Mouse (Mus musculus): ENCODE data around the gene Tubgcp2. TPM values are rescaled to one million over a fixed set of nuclear protein-coding genes. Genes with fewer than 3 reads are reported as not detected.

The Tubgcp2 gene
- polyA plus RNA-seq, 2 experiments: 19.3 to 21.6 TPM

GRCm38 (mm10) chr7:140033386-140033785 is 3.1 kb downstream of the Tubgcp2 start:
- TF ChIP-seq EP300 (IDR thresholded peaks at IDR 0.05; ENCODE audit: low read depth) (no peak), CTCF (IDR thresholded peaks at IDR 0.05; ENCODE audit: low read depth) (no peak)
- Histone ChIP-seq H3K27me3 (ENCODE audit: control insufficient read depth, insufficient read depth, low read length) (no peaks in the 10 kb centered on the region), H3K27ac (no peak overlapping the region), H3K9ac (replicated peaks) (no peak overlapping the region), H3K4me2 (ENCODE audit: low read depth) (no peak overlapping the region), H3K4me3 (ENCODE audit: insufficient read depth in 1 of 2, low read depth in 2 of 2, low read length in 2 of 2) (no peak overlapping the region), H3K4me1 (replicated peaks; ENCODE audit: control insufficient read depth in 2 of 2, insufficient read depth in 2 of 2, low read length in 1 of 2) (peaks cover 3 to 10% of the 10 kb centered on the region in 2 experiments; a peak in 3 of 4 replicates), H3K9me3 (ENCODE audit: control insufficient read depth, low read length) (no peaks in the 10 kb centered on the region), H3K36me3 (replicated peaks; ENCODE audit: control insufficient read depth, insufficient read depth, low read depth) (peaks cover 51% of the 10 kb centered on the region)
- DNase-seq (ENCODE audit: low read depth in 3 of 3, low spot score in 3 of 3) (no peak), ATAC-seq (ENCODE audit: insufficient read depth) (no peak)
- WGBS (ENCODE audit: insufficient replicate concordance): 94% methylated on average over 9 of the region's 9 CpGs

GRCm38 (mm10) chr7:140032366-140032765 is 4.1 kb downstream of the Tubgcp2 start:
- DNase-seq (ENCODE audit: low read depth in 3 of 3, low spot score in 3 of 3): no peak
- TF ChIP-seq EP300 (IDR thresholded peaks at IDR 0.05; ENCODE audit: low read depth): no peak
- TF ChIP-seq CTCF (IDR thresholded peaks at IDR 0.05; ENCODE audit: low read depth): no peak
- H3K4me2 ChIP-seq (ENCODE audit: low read depth): no peak overlapping the region
- 94% methylated on average over 10 of the region's 10 CpGs for WGBS (ENCODE audit: insufficient replicate concordance)
- H3K9me3 ChIP-seq (ENCODE audit: control insufficient read depth, low read length): peaks cover 3% of the 10 kb centered on the region; the same call in 1 of the 2 replicates
- H3K4me1 ChIP-seq (replicated peaks; ENCODE audit: control insufficient read depth in 2 of 2, insufficient read depth in 2 of 2, low read length in 1 of 2): peaks cover 3 to 10% of the 10 kb centered on the region in 2 experiments; a peak in 3 of 4 replicates
- no peak for ATAC-seq (ENCODE audit: insufficient read depth)
- H3K4me3 ChIP-seq (ENCODE audit: insufficient read depth in 1 of 2, low read depth in 2 of 2, low read length in 2 of 2): no peak overlapping the region
- H3K27me3 ChIP-seq (ENCODE audit: control insufficient read depth, insufficient read depth, low read length): no peaks in the 10 kb centered on the region
- H3K9ac ChIP-seq (replicated peaks): no peak overlapping the region
- H3K27ac ChIP-seq: no peak overlapping the region
- H3K36me3 ChIP-seq (replicated peaks; ENCODE audit: control insufficient read depth, insufficient read depth, low read depth): peaks cover 55% of the 10 kb centered on the region

GRCm38 (mm10) chr7:140031771-140032170 is 4.7 kb downstream of the Tubgcp2 start:
- Histone ChIP-seq H3K27ac (no peak overlapping the region), H3K4me1 (replicated peaks; ENCODE audit: control insufficient read depth in 2 of 2, insufficient read depth in 2 of 2, low read length in 1 of 2) (peaks cover 3 to 5% of the 10 kb centered on the region in 2 experiments; a peak in 3 of 4 replicates), H3K9me3 (ENCODE audit: control insufficient read depth, low read length) (peaks cover 3% of the 10 kb centered on the region; the same call in 1 of the 2 replicates), H3K36me3 (replicated peaks; ENCODE audit: control insufficient read depth, insufficient read depth, low read depth) (peaks cover 55% of the 10 kb centered on the region), H3K4me2 (ENCODE audit: low read depth) (no peak overlapping the region), H3K9ac (replicated peaks) (no peak overlapping the region), H3K27me3 (ENCODE audit: control insufficient read depth, insufficient read depth, low read length) (no peaks in the 10 kb centered on the region), H3K4me3 (ENCODE audit: insufficient read depth in 1 of 2, low read depth in 2 of 2, low read length in 2 of 2) (no peak overlapping the region)
- DNase-seq (ENCODE audit: low read depth in 3 of 3, low spot score in 3 of 3): no peak
- TF ChIP-seq EP300 (IDR thresholded peaks at IDR 0.05; ENCODE audit: low read depth) (no peak), CTCF (IDR thresholded peaks at IDR 0.05; ENCODE audit: low read depth) (no peak)
- 86% methylated on average over 12 of the region's 12 CpGs for WGBS (ENCODE audit: insufficient replicate concordance)
- no peak for ATAC-seq (ENCODE audit: insufficient read depth)

GRCm38 (mm10) chr7:140011336-140011735 is 25.1 kb downstream of the Tubgcp2 start:
- H3K4me2 ChIP-seq (ENCODE audit: low read depth): no peak overlapping the region
- H3K4me1 ChIP-seq (replicated peaks; ENCODE audit: control insufficient read depth in 2 of 2, insufficient read depth in 2 of 2, low read length in 1 of 2): no peaks in the 10 kb centered on the region
- no peaks in the 10 kb centered on the region for H3K27me3 ChIP-seq (ENCODE audit: control insufficient read depth, insufficient read depth, low read length)
- no peaks in the 10 kb centered on the region for H3K9me3 ChIP-seq (ENCODE audit: control insufficient read depth, low read length)
- ATAC-seq (ENCODE audit: insufficient read depth): no peak
- no peak for TF ChIP-seq EP300 (IDR thresholded peaks at IDR 0.05; ENCODE audit: low read depth)
- no peak for TF ChIP-seq CTCF (IDR thresholded peaks at IDR 0.05; ENCODE audit: low read depth)
- no peak overlapping the region for H3K27ac ChIP-seq
- DNase-seq (ENCODE audit: low read depth in 3 of 3, low spot score in 3 of 3): no peak
- WGBS (ENCODE audit: insufficient replicate concordance): 90% methylated on average over 17 of the region's 17 CpGs
- no peak overlapping the region for H3K4me3 ChIP-seq (ENCODE audit: insufficient read depth in 1 of 2, low read depth in 2 of 2, low read length in 2 of 2)
- H3K9ac ChIP-seq (replicated peaks): no peak overlapping the region
- peaks cover 2% of the 10 kb centered on the region; the same call in 1 of the 2 replicates for H3K36me3 ChIP-seq (replicated peaks; ENCODE audit: control insufficient read depth, insufficient read depth, low read depth)

GRCm38 (mm10) chr7:140007781-140008180 is 28.7 kb downstream of the Tubgcp2 start:
- H3K27me3 ChIP-seq (ENCODE audit: control insufficient read depth, insufficient read depth, low read length): no peaks in the 10 kb centered on the region
- no peak overlapping the region for H3K27ac ChIP-seq
- H3K4me3 ChIP-seq (ENCODE audit: insufficient read depth in 1 of 2, low read depth in 2 of 2, low read length in 2 of 2): no peak overlapping the region
- H3K9ac ChIP-seq (replicated peaks): no peak overlapping the region
- no peak for TF ChIP-seq EP300 (IDR thresholded peaks at IDR 0.05; ENCODE audit: low read depth)
- 83% methylated on average over 9 of the region's 9 CpGs for WGBS (ENCODE audit: insufficient replicate concordance)
- H3K4me2 ChIP-seq (ENCODE audit: low read depth): no peak overlapping the region
- no peaks in the 10 kb centered on the region for H3K9me3 ChIP-seq (ENCODE audit: control insufficient read depth, low read length)
- H3K4me1 ChIP-seq (replicated peaks; ENCODE audit: control insufficient read depth in 2 of 2, insufficient read depth in 2 of 2, low read length in 1 of 2): no peaks in the 10 kb centered on the region
- DNase-seq (ENCODE audit: low read depth in 3 of 3, low spot score in 3 of 3): no peak
- H3K36me3 ChIP-seq (replicated peaks; ENCODE audit: control insufficient read depth, insufficient read depth, low read depth): peaks cover 11% of the 10 kb centered on the region
- ATAC-seq (ENCODE audit: insufficient read depth): no peak
